17 mouse cellular contexts compared by ENCODE assay signal in the genomic region with DNA sequence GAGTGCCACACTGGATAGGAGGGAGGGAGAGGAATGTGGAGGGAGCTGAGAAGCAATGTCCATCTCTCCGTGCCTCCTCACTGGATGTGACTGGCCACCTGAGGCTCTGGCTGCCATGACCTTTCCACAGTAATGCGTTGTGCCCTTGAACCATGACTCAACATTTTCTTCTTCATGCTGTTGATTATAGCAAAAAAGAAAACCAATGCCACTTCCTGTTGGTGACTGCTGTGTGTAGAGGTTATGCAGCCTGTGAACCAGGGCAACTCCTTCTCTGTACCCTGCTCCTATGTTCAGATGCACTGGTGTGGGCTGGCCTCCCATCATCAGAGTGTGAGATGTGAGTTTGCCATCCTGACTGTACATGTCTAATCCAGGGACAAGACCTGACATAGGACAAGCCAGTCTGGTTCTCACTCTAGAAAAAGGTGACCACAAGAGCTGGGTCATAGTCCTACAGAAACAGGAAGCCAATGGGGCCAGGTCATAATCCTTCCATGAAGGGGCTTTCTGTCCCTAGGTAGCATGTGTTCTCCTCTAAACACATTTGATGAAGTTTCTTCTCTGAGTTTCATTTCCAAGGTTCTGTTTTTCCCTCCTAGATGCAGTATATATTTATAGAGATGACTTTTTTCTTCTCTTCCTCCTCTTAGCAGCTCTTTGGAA.
"Had no signal": no experiment of that assay in that cellular context is flagged by ENCODE, and none has a peak within 500 bp of the region (broad histone marks: within the 10 kb centered on the region; RNA-seq: fewer than 3 reads in every experiment).

No protein-coding gene starts in this region.

- H3K9ac ChIP-seq: liver, embryonic 15.5 days; lung, embryonic 14.5 days; midbrain, embryonic 15.5 days; neural tube, embryonic 13.5 days; stomach, embryonic 15.5 days had no signal

- H3K4me2 ChIP-seq: liver, embryonic 11.5 days; liver, embryonic 15.5 days; lung, embryonic 14.5 days; midbrain, embryonic 15.5 days; neural tube, embryonic 13.5 days; stomach, embryonic 15.5 days had no signal

- H3K9me3 ChIP-seq: limb, embryonic 10.5 days; liver, embryonic 15.5 days; midbrain, embryonic 10.5 days; midbrain, embryonic 15.5 days; neural tube, embryonic 13.5 days; stomach, embryonic 15.5 days had no signal

- H3K4me3 ChIP-seq: layer of hippocampus, adult 2 months; limb, embryonic 10.5 days; liver, embryonic 15.5 days; midbrain, embryonic 10.5 days; midbrain, embryonic 15.5 days; neural tube, embryonic 13.5 days; stomach, embryonic 15.5 days had no signal

- H3K36me3 ChIP-seq: limb, embryonic 10.5 days; liver, embryonic 15.5 days; midbrain, embryonic 10.5 days; midbrain, embryonic 15.5 days; neural tube, embryonic 13.5 days; stomach, embryonic 15.5 days had no signal

- ATAC-seq: intestine, postnatal 0 days; midbrain, embryonic 15.5 days had no signal

- H3K4me1 ChIP-seq: limb, embryonic 10.5 days; liver, embryonic 15.5 days had no signal

- H3K27ac ChIP-seq: layer of hippocampus, adult 2 months; limb, embryonic 10.5 days; liver, embryonic 15.5 days; macrophage; midbrain, embryonic 10.5 days; midbrain, embryonic 15.5 days; neural tube, embryonic 13.5 days; stomach, embryonic 15.5 days had no signal

- H3K27me3 ChIP-seq: liver, embryonic 15.5 days; midbrain, embryonic 15.5 days; neural tube, embryonic 13.5 days; stomach, embryonic 15.5 days had no signal

- DNase-seq: kidney, adult 8-10 months; kidney, postnatal 4 days; lung, embryonic 14.5 days; lung, postnatal 10 days; retina, postnatal 1 day; right cerebral cortex, postnatal 4 days; thymus, postnatal 14 days had no signal
